Mouse (Mus musculus) urinary bladder, postnatal 36 days (tissue): ENCODE measurements around the gene Stx1b.

ENCODE experiments used
- DNase-seq, 2 experiments: peaks; one replicate each; pipeline ENCODE4 v3.0.0; 2022; ENCODE audit warnings: low spot score in 2 of 2, mixed read lengths in 1 of 2

The Stx1b gene

GRCm38 (mm10) chr7:127817053-127817452 is 7.3 kb downstream of the Stx1b start:
- no peak for DNase-seq

- DNase-seq = peak; percentile 25 to 73
Measured at GRCm38 (mm10) chr7:127815954-127816821, 8.2 kb downstream of the Stx1b start.

GRCm38 (mm10) chr7:127815116-127815665 is 9.2 kb downstream of the Stx1b start:
- DNase-seq = no peak

- peak in 1 of 2 experiments; percentile 83 for DNase-seq
Measured at GRCm38 (mm10) chr7:127814241-127814921, 10.0 kb downstream of the Stx1b start.

GRCm38 (mm10) chr7:127813821-127814220 is 10.5 kb downstream of the Stx1b start:
- no peak for DNase-seq

- DNase-seq = no peak
Measured at GRCm38 (mm10) chr7:127812292-127812691, 12.1 kb downstream of the Stx1b start.

- DNase-seq = no peak
Measured at GRCm38 (mm10) chr7:127811240-127811639, 13.1 kb downstream of the Stx1b start.

GRCm38 (mm10) chr7:127810650-127811049 is 13.7 kb downstream of the Stx1b start:
- no peak for DNase-seq

- no peak for DNase-seq
Measured at GRCm38 (mm10) chr7:127809846-127810245, 14.5 kb downstream of the Stx1b start.

- DNase-seq = no peak
Measured at GRCm38 (mm10) chr7:127808821-127809220, 15.5 kb downstream of the Stx1b start.

- no peak for DNase-seq
Measured at GRCm38 (mm10) chr7:127802313-127802712, 22.0 kb downstream of the Stx1b start.

GRCm38 (mm10) chr7:127801010-127801621 is 23.2 kb downstream of the Stx1b start:
- peak; percentile 31 to 33 for DNase-seq

- peak; percentile 93 to 95 for DNase-seq
Measured at GRCm38 (mm10) chr7:127800435-127801009, 23.8 kb downstream of the Stx1b start, which contains the start of gene Hsd3b7. Gene Hsd3b7, plus strand, starts transcription at chr7:127800604.

- no peak for DNase-seq
Measured at GRCm38 (mm10) chr7:127799738-127800137, 24.6 kb downstream of the Stx1b start.

- no peak for DNase-seq
Measured at GRCm38 (mm10) chr7:127799211-127799610, 25.1 kb downstream of the Stx1b start.

- DNase-seq = no peak
Measured at GRCm38 (mm10) chr7:127798591-127798990, 25.8 kb downstream of the Stx1b start.

GRCm38 (mm10) chr7:127797076-127797845 is 27.1 kb downstream of the Stx1b start:
- DNase-seq = no peak

GRCm38 (mm10) chr7:127785308-127785707 is 39.0 kb downstream of the Stx1b start, which contains the start of gene Gm49388:
Gene Gm49388, plus strand, starts transcription at chr7:127785608.
- DNase-seq = no peak

- no peak for DNase-seq
Measured at GRCm38 (mm10) chr7:127778350-127778749, 46.0 kb downstream of the Stx1b start.

- peak; percentile 32 to 53 for DNase-seq
Measured at GRCm38 (mm10) chr7:127777474-127778266, 46.7 kb downstream of the Stx1b start.
